Mouse (Mus musculus) lung, postnatal 0 days (tissue): ENCODE data around the gene Bpifb9b. TPM values are rescaled to one million over a fixed set of nuclear protein-coding genes. Genes with fewer than 3 reads are reported as not detected.
"Not testable (repeated sequence)": the region's sequence is repeated elsewhere in the genome, so short reads cannot be mapped to it uniquely, and the experiment has no call there.

Experiments
- ATAC-seq: fragments of 200-750 bp; cut with Nextera tagmentation; 2 replicates; pipeline ENCODE4 v1.8.0; 2017; ENCODE audit warnings: moderate library complexity
- DNase-seq: peaks from one replicate; pipeline ENCODE4 v3.0.0-alpha.2; 2016; ENCODE audit warnings: low spot score
- H3K27ac ChIP-seq: fragments of 300-500 bp; sonication (generic); 2 replicates; pipeline ENCODE4 v1.5.1; 2014; ENCODE audit warnings: antibody characterized with exemption, mild to moderate bottlenecking, low read length, mixed read lengths
- H3K27me3 ChIP-seq: fragments of 300-500 bp; sonication (generic); replicated peaks from 2 replicates; pipeline ENCODE4 v1.6.1; 2014; ENCODE audit warnings: low read length, mixed read lengths; ENCODE audit not compliant: insufficient read depth
- H3K36me3 ChIP-seq: fragments of 300-500 bp; sonication (generic); 2 replicates; pipeline ENCODE4 v1.6.1; 2014; ENCODE audit warnings: low read length, mixed read lengths; ENCODE audit not compliant: insufficient read depth
- H3K4me1 ChIP-seq: fragments of 300-500 bp; sonication (generic); 2 replicates; pipeline ENCODE4 v1.6.1; 2014; ENCODE audit warnings: antibody characterized with exemption, low read depth, low read length, mixed read lengths; ENCODE audit not compliant: insufficient read depth
- H3K4me2 ChIP-seq: fragments of 300-500 bp; sonication (generic); replicated peaks from 2 replicates; pipeline ENCODE4 v1.6.1; 2014; ENCODE audit warnings: low read depth, mild to moderate bottlenecking, low read length, moderate library complexity, mixed read lengths
- H3K4me3 ChIP-seq: fragments of 300-500 bp; sonication (generic); 2 replicates; pipeline ENCODE4 v1.5.1; 2014; ENCODE audit warnings: low read depth, low read length
- H3K9ac ChIP-seq: fragments of 300-500 bp; sonication (generic); replicated peaks from 2 replicates; pipeline ENCODE4 v1.6.1; 2014; ENCODE audit warnings: low read depth, mild to moderate bottlenecking
- H3K9me3 ChIP-seq: fragments of 300-500 bp; sonication (generic); 2 replicates; pipeline ENCODE4 v1.6.1; 2016; ENCODE audit warnings: low read length, mixed read lengths
- CTCF ChIP-seq: IDR thresholded peaks from 2 replicates; pipeline ENCODE4 v1.5.1; 2016; ENCODE audit warnings: antibody characterized with exemption, mild to moderate bottlenecking
- EP300 ChIP-seq: IDR thresholded peaks from 2 replicates; pipeline ENCODE4 v1.6.1; 2016; ENCODE audit warnings: antibody characterized with exemption, mild to moderate bottlenecking, control low read depth
- WGBS: fragments of 180-500 bp; shearing (Covaris S2); extraction: QIAGEN DNeasy Blood & Tissue Kit; methylation state at CpG from one replicate; pipeline ENCODE4 v1.1.7; 2014; 5-methylcytosine and 5-hydroxymethylcytosine counted together
- polyA plus RNA-seq: library from polyadenylated mRNA; unstranded; fragments of >200 nt; fragmentation: Nextera tagmentation; extraction: Ambion mirVana; gene quantifications from 2 replicates; pipeline ENCODE4 v1.2.1, GENCODE M21; 2015

Gene Bpifb9b
- polyA plus RNA-seq, 1 experiment from 2014 or later, result not detected

DNA sequence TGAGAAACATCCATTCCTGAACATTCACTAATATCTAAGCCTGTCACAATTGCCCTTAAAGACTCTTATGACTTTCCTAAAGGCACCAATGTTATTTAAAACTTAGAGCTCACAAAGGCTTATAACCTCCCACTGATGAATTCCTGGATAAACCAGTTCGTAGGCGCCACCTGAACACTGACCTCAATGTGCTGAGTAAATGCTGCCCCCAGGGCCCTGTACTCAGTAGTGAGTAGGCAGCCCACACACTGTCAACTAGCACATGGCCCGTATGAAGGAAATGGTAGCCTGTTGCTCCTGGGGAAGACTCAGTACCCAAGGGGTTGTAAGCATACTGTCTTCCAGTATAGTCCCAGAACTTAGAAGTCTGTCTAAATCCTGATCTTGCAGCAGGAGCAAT, 5.3 kb upstream of the Bpifb9b start:
- ATAC-seq, result no peak
- Histone ChIP-seq H3K27me3 (no peaks in the 10 kb centered on the region), H3K36me3 (no peaks in the 10 kb centered on the region), H3K4me1 (no peaks in the 10 kb centered on the region), H3K4me2 (no peak overlapping the region), H3K9me3 (no peaks in the 10 kb centered on the region), H3K4me3 (no peak overlapping the region), H3K9ac (no peak overlapping the region), H3K27ac (no peak overlapping the region)
- TF ChIP-seq EP300 (no peak), CTCF (no peak)
- no peak for DNase-seq
- WGBS, result 76% methylated on average over 3 of the region's 3 CpGs

DNA sequence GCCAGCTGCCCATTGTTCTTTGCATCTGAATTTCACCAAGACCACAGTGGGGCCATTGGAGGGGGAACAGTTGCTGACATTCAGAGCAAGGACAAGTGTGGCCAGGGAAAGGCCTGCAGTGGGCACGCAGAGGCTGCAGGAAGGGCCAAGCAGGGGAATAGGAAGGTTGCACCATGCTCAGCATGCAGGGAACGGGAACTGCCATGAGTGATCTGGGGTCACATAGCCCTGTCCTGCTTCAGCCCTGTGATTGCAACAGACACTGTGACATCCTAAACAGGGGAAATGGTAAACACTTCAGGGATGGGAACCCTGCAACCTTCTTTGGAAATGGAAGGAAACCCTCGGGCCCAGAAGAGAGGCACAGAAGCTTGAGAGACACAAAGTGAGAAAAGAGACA, 2.4 kb upstream of the Bpifb9b start:
- H3K27me3 ChIP-seq, H3K9ac ChIP-seq, ATAC-seq, H3K9me3 ChIP-seq, H3K4me2 ChIP-seq, H3K4me1 ChIP-seq, H3K27ac ChIP-seq, H3K36me3 ChIP-seq, DNase-seq, H3K4me3 ChIP-seq: not testable (repeated sequence)
- 80% methylated on average over 1 of the region's 3 CpGs for whole genome bisulfite sequencing

DNA sequence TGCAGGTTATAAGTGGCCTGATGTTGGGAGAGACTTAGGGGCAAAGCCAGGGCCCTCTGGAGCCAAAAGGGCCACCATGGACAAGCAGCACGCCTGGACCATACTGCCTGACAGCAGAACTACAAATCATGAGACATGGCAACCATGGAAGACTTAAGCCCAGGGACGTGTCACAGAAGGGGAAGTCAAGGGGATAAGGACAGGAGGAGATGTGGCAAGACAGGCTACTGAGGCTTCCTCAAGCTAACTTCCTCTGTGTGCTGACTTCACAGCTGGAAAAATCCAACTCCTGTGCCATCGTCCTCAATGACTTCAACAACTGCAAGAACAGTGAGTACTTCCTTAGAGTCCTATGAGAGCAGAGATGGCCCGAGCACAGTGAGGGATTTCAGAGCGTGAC, 6.7 kb downstream of the Bpifb9b start:
- not testable (repeated sequence) for ATAC-seq, H3K4me3 ChIP-seq, H3K4me1 ChIP-seq, H3K27me3 ChIP-seq, H3K36me3 ChIP-seq, H3K27ac ChIP-seq, H3K4me2 ChIP-seq, DNase-seq, H3K9ac ChIP-seq, H3K9me3 ChIP-seq
- 71% methylated on average over 4 of the region's 5 CpGs for WGBS

DNA sequence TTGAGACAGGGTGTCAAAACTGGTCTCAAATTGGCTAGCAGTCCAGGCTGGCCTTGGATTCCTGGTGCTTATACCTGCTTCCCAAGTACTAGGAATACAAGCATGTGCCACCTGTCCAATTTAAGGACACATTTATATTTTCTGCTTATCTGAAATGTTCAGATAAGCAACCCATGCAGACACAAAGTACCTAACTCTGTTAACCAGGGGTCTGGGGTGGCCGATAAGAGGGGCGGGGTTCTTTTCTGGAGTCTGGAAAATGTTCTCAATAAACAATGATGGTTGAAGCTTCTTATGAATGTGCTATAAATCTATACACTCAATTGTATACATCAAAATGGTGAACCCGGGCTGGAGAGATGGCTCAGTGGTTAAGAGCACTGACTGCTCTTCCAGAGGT, 19.8 kb downstream of the Bpifb9b start:
- no peak overlapping the region for H3K9ac ChIP-seq
- whole genome bisulfite sequencing, result 75% methylated on average over 3 of the region's 3 CpGs
- no peak overlapping the region for H3K4me3 ChIP-seq
- H3K4me2 ChIP-seq, result no peak overlapping the region
- TF ChIP-seq CTCF (no peak), EP300 (no peak)
- no peaks in the 10 kb centered on the region for H3K4me1 ChIP-seq
- no peaks in the 10 kb centered on the region for H3K36me3 ChIP-seq
- ATAC-seq (no peak), DNase-seq (no peak)
- no peak overlapping the region for H3K27ac ChIP-seq
- no peaks in the 10 kb centered on the region for H3K27me3 ChIP-seq
- H3K9me3 ChIP-seq, result no peaks in the 10 kb centered on the region

DNA sequence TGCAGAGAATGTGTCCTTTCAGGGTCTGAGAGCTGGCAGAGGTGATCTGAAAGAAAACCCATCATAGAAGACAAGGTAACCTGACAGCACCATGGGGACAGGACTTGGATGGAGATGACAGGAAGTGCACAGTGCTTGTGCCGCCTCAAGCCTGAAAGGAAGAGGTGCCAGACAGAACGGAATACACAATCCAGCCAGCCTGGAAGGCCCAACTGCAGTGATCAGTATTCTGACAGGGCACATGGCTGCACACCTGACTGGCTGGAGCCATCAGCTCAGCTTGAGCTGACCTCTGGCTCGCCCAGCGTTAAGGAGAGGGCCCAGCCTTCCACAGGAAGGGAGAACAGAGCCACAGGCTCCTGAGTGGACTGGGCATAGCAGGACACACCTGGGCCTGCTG, 28.5 kb downstream of the Bpifb9b start:
- 79% methylated on average over 4 of the region's 4 CpGs for WGBS
- ATAC-seq (no peak), DNase-seq (no peak)
- H3K36me3 ChIP-seq, result 0 out of 2 replicates have a peak, but pooled peaks cover 3% of the 10 kb centered on the region
- TF ChIP-seq EP300 (no peak), CTCF (no peak)
- H3K9me3 ChIP-seq, result no peaks in the 10 kb centered on the region
- no peak overlapping the region for H3K9ac ChIP-seq
- H3K4me2 ChIP-seq, result no peak overlapping the region
- no peaks in the 10 kb centered on the region for H3K4me1 ChIP-seq
- H3K27me3 ChIP-seq, result no peaks in the 10 kb centered on the region
- H3K27ac ChIP-seq, result no peak overlapping the region
- H3K4me3 ChIP-seq, result no peak overlapping the region

DNA sequence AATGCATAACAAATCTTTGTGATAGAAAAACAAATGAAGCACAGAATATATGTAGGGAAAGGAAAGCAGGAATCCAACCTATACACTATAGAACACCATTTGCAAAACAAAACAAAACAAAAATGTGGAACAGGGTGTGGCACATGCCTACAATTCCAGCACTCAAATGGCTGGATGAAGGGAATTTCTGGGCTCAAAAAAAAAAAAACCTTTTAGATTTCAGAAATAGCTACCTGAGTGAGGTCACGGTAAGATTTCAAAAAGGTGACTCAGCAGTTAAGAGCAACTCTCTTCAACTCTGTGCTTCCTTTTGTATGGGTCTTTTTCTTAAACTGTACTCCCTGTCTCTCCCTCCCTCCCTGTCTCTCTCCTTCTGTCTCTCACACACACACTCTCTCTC, 31.1 kb downstream of the Bpifb9b start:
- no peak for TF ChIP-seq CTCF
- no peak for TF ChIP-seq EP300
- DNase-seq (peak; percentile 68), ATAC-seq (no peak)
- Histone ChIP-seq H3K4me2 (no peak overlapping the region), H3K36me3 (0 out of 2 replicates have a peak, but pooled peaks cover 9% of the 10 kb centered on the region), H3K27ac (no peak overlapping the region), H3K4me3 (no peak overlapping the region), H3K27me3 (no peaks in the 10 kb centered on the region), H3K4me1 (no peaks in the 10 kb centered on the region), H3K9me3 (no peaks in the 10 kb centered on the region), H3K9ac (no peak overlapping the region)
- 48% methylated on average over 1 of the region's 1 CpGs for WGBS

DNA sequence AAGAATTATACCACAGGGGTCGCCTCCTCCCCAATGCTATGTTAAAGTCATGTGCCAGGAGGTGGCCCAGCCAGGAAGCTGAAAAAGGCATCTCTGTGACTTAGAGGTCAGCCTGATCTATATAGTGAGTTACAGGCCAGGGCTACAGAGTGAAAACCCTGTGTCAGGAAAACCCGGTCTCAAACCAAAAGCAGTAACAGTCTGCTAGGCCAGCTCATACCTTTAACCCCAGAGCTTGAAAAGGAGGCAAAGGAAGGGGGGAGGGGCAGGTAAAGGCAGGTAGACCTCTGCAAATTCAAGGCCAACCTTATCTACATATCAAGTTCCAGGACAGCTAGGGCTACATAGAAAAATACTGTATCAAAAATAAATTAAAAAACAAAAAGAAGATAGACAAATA, 32.3 kb downstream of the Bpifb9b start:
- H3K4me2 ChIP-seq, result no peak overlapping the region
- no peak overlapping the region for H3K4me3 ChIP-seq
- WGBS, result 75% methylated on average over 2 of the region's 2 CpGs
- no peaks in the 10 kb centered on the region for H3K27me3 ChIP-seq
- ATAC-seq (no peak), DNase-seq (no peak)
- TF ChIP-seq EP300 (no peak), CTCF (no peak)
- H3K4me1 ChIP-seq, result no peaks in the 10 kb centered on the region
- H3K36me3 ChIP-seq, result 0 out of 2 replicates have a peak, but pooled peaks cover 9% of the 10 kb centered on the region
- H3K9ac ChIP-seq, result no peak overlapping the region
- H3K27ac ChIP-seq, result no peak overlapping the region
- H3K9me3 ChIP-seq, result no peaks in the 10 kb centered on the region
